Mouse (Mus musculus): ENCODE measurements at regions not wholly inside any gene's neighbourhood (a gene's known extent, or its start where the extent isn't known, plus 50 kb on each side); places are given as distances from the start of the nearest gene placed in this dataset.

DNA sequence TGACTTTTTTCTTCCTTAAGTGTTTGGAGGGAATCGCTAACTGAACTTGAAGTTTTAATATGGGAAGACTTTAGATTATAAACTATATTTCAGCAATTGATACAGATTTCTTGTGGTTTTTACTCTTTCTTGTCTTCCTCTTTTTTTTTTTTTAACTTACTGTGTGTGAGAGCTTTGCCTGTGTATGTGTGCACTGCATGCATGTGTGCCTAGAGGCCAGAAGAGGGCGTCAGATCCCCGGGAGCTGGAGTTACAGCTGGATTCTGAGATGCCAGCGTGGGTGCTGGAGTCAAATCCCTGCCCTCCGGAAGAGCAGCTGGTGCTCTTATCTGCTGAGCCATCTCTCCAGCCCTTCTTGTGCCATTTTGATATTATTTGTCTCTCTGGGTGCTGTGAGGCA, 129.6 kb downstream of the Trim33 start:
- no peak for DNase-seq (ENCODE audit: low spot score)

- DNase-seq (ENCODE audit: low spot score), result no peak
Measured at GRCm38 (mm10) chr3:103412247-103412646, 133.2 kb downstream of the Trim33 start.

DNA sequence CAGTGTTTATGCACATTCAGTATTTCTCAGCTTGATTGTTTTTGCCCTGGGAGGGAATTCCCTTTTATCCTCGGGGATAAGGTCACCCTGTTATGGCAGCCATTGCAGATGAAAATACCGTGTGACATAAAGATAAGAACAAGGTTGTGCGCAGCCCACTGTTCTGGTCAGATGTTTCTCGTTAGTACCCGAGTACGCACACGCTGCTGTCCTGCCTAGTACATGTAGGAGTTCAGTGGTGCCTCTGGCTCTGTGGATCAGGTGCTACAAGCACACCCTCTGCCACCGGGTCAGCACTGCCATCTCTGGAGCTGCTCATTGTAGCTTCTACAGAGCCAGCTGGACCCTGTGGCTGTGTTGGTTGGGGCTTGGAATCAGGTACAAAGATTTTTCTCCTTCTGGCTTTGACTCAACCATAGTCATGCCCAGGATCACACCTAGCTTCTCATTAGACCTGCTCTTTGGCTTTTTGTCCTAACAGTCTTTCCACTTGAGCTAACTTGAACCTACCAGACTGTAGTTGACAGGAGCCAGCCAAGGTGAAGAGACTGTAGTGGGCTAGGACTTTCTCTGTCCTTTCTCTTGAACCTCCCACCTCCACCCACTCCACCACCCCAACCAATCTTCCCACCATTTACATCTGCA, 136.1 kb downstream of the Trim33 start:
- DNase-seq (ENCODE audit: low spot score), result no peak

DNA sequence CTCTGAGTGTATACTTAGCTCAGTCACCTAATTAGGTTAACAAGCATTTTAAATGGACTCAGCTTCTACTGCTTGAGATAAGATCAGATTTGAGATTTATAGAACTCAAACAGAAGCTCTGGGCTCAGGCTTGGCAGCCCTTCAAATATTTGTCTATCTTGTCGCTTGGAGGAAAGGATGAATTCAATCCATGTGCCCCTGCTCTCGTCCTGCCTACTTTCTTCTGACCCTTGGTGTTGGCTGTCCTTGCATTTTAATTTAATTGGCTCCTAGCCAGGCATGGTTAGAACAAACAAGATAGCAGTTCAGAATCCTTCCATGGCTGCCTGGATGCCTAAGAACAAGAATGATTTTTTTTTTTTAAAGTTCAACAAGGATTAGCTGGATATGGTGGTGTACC, 137.2 kb downstream of the Trim33 start:
- no peak for DNase-seq (ENCODE audit: low spot score)

DNA sequence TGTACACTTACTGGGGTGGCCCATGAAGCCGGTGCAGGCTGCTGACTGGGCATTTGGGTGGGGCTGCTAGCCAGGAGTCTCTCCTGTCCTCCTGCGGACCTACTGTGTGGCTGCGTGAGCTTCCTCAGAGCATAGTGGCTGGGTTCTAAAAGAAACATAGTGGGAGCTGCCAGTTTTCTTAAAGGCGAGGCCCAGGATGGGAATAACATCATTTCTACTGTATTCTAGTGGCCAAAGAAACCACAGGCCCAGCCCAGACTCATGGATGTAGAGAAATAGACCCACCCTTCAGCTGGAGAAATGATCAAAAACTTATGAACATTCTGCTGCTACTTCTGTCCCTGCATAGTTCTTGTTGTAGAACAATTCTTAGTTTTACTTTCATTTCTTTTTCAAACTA, 138.7 kb downstream of the Trim33 start:
- DNase-seq (ENCODE audit: low spot score), result no peak

DNA sequence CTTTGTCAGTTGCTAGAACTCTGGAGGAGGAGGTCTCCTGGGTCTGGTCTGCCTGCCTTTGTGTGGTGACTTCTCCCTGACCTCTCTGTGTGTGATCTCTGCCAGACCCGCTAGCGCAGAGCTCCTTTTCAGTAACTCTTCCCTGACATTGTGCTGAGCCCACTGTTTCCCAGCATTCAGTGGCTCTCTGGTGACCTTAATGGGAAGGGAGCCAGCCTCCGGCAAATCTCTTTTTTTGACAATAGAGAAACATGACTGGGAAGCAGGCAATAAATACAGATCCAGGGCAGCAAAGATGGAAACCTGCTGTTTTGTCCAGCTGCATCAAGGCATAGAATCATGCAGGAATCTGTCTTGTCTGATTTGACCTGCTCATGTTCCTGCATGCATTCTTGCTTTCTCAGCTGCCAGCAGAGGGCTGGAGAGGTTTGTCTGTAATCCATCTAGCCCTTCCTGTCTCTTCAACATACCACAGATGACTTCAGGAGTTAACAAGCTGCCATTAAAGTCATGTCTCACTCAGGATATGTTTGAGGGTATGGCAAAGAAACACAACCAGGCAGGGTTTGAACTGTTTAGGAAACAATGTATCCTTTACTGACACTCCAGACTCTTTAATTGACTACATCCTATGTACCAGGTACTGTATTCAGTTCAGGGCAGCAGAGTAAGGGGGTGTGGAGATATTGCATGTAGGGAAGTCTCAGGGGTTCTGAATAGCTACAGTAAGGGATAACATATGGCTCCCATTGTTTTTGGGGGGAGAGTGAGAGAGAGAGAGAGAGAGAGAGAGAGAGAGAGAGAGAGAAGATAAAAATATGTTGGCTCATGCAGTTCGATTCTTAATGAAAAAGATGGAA, 140.9 kb downstream of the Trim33 start:
- peak; percentile 54 for DNase-seq (ENCODE audit: low spot score)

DNA sequence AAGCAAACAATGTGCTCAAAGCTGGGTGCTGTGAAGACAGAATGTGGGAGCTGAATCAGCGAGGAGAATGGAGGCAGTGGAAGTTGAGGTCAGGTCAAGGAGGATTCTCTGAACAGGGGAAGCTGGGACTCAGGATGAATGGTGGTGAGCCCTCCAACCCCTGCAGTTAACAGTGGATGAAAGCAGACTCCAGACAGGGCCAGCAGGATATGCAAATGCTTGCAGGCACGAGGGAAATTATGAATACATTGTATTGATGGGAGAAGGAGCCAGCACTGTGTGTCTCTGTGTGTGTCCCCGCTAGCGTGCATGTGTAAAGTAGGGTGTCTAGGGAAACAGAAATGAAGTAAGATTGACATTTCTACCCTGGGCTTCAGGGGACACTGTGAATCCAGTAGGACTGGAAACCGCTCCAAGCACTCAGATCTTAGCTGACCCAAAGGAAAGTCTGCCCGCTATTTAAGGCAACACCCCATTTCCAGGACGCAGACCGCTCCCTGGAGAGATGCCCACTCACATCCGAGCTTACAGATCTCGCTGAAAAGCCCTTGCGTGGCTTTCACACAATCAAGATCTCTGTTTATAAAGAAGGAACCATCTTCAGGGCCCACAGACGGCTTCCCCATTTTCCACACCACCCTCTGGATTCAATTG, 141.7 kb downstream of the Trim33 start:
- peak; percentile 50 for DNase-seq (ENCODE audit: low spot score)

DNA sequence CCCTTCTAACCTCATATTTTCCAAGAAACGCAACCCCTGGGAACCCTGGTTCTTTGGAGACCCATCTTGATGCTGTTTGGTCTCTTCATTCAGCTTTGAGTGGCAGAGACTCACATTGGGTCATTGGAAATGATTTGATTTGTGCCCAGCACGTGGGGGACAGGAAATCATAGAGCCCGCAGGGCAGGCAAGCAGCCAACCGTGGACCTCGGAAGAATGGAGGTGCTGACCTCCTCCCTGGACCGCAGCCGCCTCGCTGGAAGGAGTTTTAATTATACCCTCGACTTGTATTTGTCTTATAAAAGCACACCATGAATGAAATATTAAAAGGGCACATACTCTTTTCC, 142.2 kb downstream of the Trim33 start:
- peak; percentile 71 for DNase-seq (ENCODE audit: low spot score)

DNA sequence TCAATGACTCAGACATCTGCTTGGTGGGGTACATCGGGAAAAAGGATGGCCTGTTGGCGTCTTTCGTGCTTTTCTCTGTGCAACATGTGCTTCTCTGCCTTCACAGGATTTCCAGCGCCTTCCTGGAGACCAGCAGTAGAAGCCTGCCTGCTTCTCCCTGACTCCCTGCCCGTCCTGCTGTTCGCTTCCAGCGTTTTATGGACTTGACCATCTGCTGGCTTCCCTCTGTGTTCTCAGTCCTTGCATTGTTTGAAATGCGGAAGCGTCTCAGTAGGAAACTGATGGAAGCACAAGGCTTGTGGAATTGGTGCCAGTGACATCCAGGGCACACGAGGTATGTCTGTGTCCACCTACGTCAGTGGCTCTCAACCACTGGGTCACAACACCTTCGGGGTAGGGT, 143.7 kb downstream of the Trim33 start:
- no peak for DNase-seq (ENCODE audit: low spot score)

DNA sequence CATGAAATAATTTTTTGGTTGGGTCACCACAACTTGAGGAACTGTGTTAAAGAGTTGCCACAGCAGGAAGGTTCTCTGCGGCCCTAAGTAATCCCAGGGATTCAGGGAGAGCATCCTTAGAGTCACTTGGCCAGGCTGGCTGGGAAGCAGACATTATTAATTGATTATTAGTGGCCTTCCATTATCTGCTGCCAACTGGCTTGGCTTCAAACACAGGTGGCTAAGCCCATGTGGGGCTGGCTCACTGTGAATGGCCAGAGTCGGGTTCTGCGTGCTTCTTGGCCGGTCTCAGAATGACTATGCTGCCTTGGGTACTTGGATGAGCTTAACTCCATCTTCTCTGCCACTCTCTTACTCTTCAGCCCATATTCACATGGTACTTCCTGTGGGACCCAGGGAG, 144.2 kb downstream of the Trim33 start:
- no peak for DNase-seq (ENCODE audit: low spot score)

DNA sequence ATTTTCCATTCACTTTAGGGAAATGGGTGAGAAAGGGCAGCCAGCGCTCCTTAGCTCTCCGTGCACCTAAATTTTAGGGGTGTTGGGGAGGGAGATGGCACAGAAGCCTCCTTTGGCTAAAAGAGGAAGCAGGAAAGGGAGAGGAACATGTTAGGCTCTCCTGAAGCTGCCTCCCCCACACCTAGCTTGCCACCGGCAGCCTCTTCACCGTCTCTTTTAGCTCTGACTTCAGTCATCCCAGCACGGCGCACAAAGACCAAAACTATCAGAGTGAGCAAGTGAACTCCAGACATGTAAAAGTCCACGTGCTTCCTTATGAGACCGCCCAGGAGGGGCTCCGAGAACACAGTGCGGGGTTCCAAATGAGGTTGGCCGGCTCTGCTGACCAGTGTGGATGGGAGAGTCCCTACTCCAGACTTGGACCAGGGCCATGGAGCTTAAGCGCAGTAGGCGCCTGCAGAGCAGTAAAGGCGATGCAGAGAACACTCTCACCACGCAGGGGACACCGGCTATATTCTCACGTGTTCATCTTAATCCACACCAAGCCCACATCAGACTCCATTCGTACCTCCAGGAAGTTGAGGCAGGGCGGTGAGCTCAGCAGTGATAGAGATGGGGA, 146.8 kb downstream of the Trim33 start:
- DNase-seq (ENCODE audit: low spot score), result no peak

DNA sequence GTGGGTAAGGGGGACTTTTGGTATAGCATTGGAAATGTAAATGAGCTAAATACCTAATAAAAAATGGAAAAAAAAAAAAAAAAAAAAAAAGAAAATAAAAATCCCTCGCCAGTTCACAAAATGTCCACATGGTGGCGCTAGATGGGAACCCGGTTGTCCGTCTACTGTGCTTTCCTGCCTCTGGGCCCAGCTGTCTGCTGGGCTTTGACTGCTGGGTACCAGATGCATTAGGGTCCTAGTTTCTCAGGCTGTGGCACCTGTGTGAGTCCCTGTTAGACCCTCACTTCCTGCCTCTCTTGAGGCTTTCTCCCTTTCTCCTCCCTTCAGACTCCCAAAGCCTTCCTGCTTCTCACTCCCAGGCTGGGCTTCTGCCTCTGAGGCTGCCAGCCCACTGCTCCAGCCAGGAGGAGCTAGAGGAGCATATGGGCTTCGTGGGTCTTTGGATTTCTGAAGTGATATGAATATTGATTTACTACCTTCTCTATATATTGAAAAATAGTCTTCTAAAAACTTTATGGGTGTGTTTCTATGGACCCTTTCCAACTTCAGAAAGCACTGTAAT, 145.7 kb upstream of the Syt6 start:
- peak; percentile 76 for DNase-seq (ENCODE audit: low spot score)

DNA sequence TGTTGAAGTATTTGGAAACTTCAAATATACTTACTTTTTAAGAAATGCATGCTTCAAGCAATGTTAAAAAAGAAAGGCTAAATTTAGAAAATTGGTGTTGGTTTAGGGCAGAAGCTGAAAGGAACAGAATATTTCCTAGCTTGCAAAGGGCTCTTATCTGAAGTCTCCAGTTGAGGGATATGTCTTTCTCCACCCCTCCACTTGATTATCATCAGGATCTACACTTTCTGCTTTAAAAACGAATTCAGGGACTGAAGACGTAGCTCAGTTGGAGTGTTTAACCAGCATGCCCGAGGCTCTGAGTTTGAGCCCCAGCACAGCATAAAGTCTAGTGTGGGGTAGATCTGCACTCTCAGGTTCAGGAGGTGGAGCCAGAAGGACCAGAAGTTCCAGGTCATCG, 144.9 kb upstream of the Syt6 start:
- no peak for DNase-seq (ENCODE audit: low spot score)

- DNase-seq (ENCODE audit: low spot score), result no peak
Measured at GRCm38 (mm10) chr3:103432254-103432653, 142.8 kb upstream of the Syt6 start.

- DNase-seq (ENCODE audit: low spot score), result no peak
Measured at GRCm38 (mm10) chr3:103436902-103437603, 138.0 kb upstream of the Syt6 start.

- peak; percentile 75 for DNase-seq (ENCODE audit: low spot score)
Measured at GRCm38 (mm10) chr3:103438791-103439354, 136.2 kb upstream of the Syt6 start.

DNA sequence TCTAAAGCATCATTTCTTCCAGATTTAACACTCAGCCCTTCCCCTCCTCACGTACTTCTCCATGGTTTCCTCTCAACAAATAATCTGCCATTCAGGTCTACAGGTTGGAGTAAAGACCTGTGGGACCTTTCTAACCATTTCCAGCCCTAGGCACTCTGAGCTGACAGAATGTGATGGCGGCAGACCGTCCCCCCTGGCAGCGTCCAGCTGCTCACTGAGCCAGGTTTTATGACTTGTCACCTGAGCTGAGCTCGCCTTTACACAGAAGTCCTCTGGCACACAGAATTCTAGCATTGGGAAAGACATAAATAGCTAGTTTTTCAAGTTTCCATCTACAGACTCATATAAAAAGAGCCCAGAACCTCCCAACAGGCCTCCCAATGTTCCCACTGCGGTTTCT, 131.8 kb upstream of the Syt6 start:
- no peak for DNase-seq (ENCODE audit: low spot score)

- no peak for DNase-seq (ENCODE audit: low spot score)
Measured at GRCm38 (mm10) chr3:103445852-103446251, 129.2 kb upstream of the Syt6 start.

DNA sequence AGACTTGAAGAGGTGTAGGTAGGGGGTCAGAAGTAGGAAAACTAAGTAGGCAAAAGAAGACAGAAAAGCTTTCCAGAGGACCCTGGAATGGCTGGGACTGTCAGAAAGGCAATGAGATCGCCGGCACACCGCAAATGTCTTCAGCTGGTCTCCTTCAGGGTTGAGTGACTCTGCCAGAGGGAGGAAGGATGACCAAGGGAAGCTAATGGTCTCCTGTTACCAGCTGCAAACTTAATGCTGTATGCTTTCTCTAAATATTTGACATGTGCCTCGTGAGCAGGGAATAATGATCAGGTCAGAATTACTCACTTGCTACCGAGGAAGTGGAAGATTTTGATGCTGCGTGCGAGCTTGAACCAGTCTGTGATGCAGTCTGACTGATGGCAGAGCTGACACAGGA, 125.2 kb upstream of the Syt6 start:
- no peak for DNase-seq (ENCODE audit: low spot score)

DNA sequence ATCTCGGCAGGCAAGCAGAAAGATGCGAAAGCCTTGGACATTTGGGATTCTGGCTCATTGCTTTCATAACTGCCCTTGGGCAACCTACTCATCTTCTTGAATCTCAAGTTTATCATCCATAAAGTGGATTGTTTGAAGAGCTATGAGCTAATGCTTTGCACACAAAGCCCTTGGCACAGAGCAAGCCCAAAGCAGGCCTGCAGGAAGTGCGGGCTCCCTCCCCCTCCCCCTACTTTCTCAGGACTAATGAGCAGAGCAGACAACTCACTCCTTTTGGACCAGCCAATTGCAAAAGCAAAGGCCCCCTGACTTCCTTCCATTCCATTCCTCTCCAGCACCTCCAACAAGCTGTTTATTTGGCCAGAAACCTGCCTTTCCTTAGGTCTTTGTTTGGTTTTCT, 123.1 kb upstream of the Syt6 start:
- DNase-seq (ENCODE audit: low spot score), result no peak

DNA sequence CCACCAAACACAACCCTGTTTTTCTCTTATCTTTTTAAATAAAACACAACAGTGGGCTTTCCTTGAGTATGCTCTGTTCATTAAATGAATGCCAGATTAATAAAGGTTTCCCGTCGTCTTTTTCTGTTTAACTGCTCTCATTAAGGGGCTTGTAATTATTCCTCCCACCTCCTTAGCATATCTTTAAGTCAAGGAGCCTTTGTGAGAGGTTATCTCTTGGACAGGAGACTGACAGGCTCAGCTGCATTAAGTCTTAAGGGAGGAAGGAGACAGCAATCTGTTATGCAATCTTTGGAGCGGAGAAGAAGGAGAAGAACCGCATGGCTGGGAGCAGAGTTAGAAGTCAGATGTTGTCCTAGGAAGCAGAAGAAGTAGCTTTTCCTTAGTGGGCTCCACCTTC, 111.3 kb upstream of the Syt6 start:
- no peak for DNase-seq (ENCODE audit: low spot score)

GRCm38 (mm10) chr3:103464181-103464580, 110.8 kb upstream of the Syt6 start:
- DNase-seq (ENCODE audit: low spot score), result no peak

All from retina, embryonic 14.5 days (tissue).